Mouse (Mus musculus) myocyte (in vitro differentiated cells): ENCODE results near the gene Riok2. TPM values are rescaled to one million over a fixed set of nuclear protein-coding genes. Genes with fewer than 3 reads are reported as not detected.

ENCODE experiments used
- H3K27me3 ChIP-seq: one replicate; pipeline ENCODE4 v1.6.1; 2011; ENCODE audit not compliant: control insufficient read depth, insufficient read depth, insufficient read length
- H3K36me3 ChIP-seq: one replicate; pipeline ENCODE4 v1.6.1; 2011; ENCODE audit not compliant: control insufficient read depth, insufficient read depth
- H3K4me2 ChIP-seq: one replicate; pipeline ENCODE4 v1.6.1; 2011; ENCODE audit warnings: low read depth, control low read depth
- H3K4me3 ChIP-seq: one replicate; pipeline ENCODE4 v1.5.1; 2011; ENCODE audit warnings: mild to moderate bottlenecking, control low read depth, moderate library complexity
- H3K79me2 ChIP-seq: one replicate; pipeline ENCODE4 v1.6.1; 2011; ENCODE audit not compliant: control insufficient read depth, insufficient read depth
- H3ac ChIP-seq: one replicate; pipeline ENCODE4 v1.6.1; 2011; ENCODE audit not compliant: control insufficient read depth, insufficient read length
- CEBPB ChIP-seq: IDR thresholded peaks from 2 replicates; pipeline ENCODE4 v1.6.1; 2011; ENCODE audit warnings: mild to moderate bottlenecking, moderate library complexity; ENCODE audit not compliant: poor library complexity, insufficient read depth, severe bottlenecking
- E2F4 ChIP-seq: IDR thresholded peaks from one replicate; pipeline ENCODE4 v1.6.1; 2011; ENCODE audit warnings: mild to moderate bottlenecking, control low read depth, moderate library complexity; ENCODE audit not compliant: insufficient read depth
- MAX ChIP-seq: IDR thresholded peaks from one replicate; pipeline ENCODE4 v1.6.1; 2011; ENCODE audit warnings: low read depth, mild to moderate bottlenecking, control low read depth
- MYOD1 ChIP-seq, 3 experiments: IDR thresholded peaks; one replicate each; pipeline ENCODE4 v1.6.1; 2011; ENCODE audit warnings: control low read depth in 2 of 3, low read depth in 2 of 3, mild to moderate bottlenecking in 2 of 3, moderate library complexity in 1 of 3; ENCODE audit not compliant: insufficient read length in 2 of 3, control insufficient read depth in 1 of 3
- MYOG ChIP-seq, 3 experiments: IDR thresholded peaks; one replicate each; pipeline ENCODE4 v1.6.1; 2011; ENCODE audit warnings: control low read depth in 2 of 3, low read depth in 2 of 3, mild to moderate bottlenecking in 2 of 3; ENCODE audit not compliant: insufficient read length in 2 of 3, control insufficient read depth in 1 of 3, insufficient read depth in 1 of 3
- POLR2A ChIP-seq: IDR thresholded peaks from one replicate; pipeline ENCODE4 v1.6.1; 2011; ENCODE audit warnings: low read depth, mild to moderate bottlenecking, control low read depth, moderate library complexity; ENCODE audit not compliant: insufficient read length
- POLR2AphosphoS2 ChIP-seq: IDR thresholded peaks from one replicate; pipeline ENCODE4 v1.6.1; 2011; ENCODE audit warnings: low read depth, control low read depth; ENCODE audit not compliant: insufficient read length
- REST ChIP-seq: IDR thresholded peaks from one replicate; pipeline ENCODE4 v1.6.1; 2011; ENCODE audit warnings: mild to moderate bottlenecking, control low read depth, moderate library complexity; ENCODE audit not compliant: insufficient read depth, insufficient read length
- SRF ChIP-seq: IDR thresholded peaks from one replicate; pipeline ENCODE4 v1.6.1; 2011; ENCODE audit warnings: low read depth; ENCODE audit not compliant: control insufficient read depth, insufficient read length
- TCF12 ChIP-seq: IDR thresholded peaks from one replicate; pipeline ENCODE4 v1.6.1; 2011; ENCODE audit warnings: mild to moderate bottlenecking, control low read depth; ENCODE audit not compliant: poor library complexity, insufficient read depth, severe bottlenecking
- TCF3 ChIP-seq: IDR thresholded peaks from one replicate; pipeline ENCODE4 v1.6.1; 2011; ENCODE audit warnings: low read depth, control low read depth; ENCODE audit not compliant: insufficient read length
- USF1 ChIP-seq: IDR thresholded peaks from one replicate; pipeline ENCODE4 v1.6.1; 2011; ENCODE audit warnings: low read depth, mild to moderate bottlenecking, control low read depth, moderate library complexity
- polyA plus RNA-seq: library from polyadenylated mRNA; unstranded; fragments of >200 nt; fragmentation: generic; extraction: Trizol; gene quantifications from one replicate; pipeline ENCODE4 v1.2.1, GENCODE M21; 2012; ENCODE audit warnings: missing spikeins

The Riok2 gene
- polyA plus RNA-seq, 1 experiment = 13.3 TPM

DNA sequence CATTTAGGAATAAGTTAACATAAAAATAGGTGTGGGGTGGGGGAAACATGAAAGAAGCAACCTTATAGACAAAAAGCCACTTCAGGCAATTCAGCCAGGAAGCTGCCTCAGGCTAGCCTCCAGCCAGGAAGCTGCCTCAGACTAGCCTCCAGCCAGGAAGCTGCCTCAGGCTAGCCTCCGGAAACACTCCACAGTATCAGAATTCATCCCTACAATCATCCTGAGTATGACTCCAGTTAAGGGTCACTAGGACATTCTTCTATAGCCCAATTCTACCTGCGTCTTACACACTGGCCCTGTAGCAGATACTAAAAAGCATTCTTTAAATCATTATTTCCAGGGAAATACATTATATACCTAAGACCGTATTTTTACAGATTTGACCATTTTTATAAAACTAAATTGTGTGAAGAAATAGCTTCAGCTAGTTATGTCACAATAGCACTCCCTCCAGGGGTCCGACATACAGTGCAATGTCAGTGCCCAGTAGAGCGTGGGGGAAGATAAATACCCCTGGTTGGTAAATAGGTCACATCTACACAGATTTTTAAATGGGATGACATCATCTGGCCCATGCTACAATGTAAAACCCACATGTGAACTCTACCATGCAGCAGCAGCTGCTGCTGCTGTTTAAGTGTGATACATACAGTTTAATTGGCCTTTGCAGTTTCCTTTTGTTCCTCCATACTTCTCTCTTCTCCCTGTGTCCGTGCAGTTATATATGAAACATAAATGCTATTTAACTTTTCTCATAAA lies 34.8 kb downstream of the Riok2 start:
- Histone ChIP-seq H3ac (no peak overlapping the region), H3K4me3 (no peak overlapping the region), H3K79me2 (no peaks in the 10 kb centered on the region), H3K4me2 (peak overlapping the region; percentile 56), H3K36me3 (no peaks in the 10 kb centered on the region), H3K27me3 (no peaks in the 10 kb centered on the region)
- TF ChIP-seq POLR2AphosphoS2 (no peak), MYOD1 (IDR thresholded peaks at IDR 0.05; ENCODE audit: control insufficient read depth in 1 of 3, insufficient read length in 2 of 3, low read depth in 2 of 3) (peak in 1 of 3 experiments; percentile 23), USF1 (no peak), MYOG (IDR thresholded peaks at IDR 0.05; ENCODE audit: control insufficient read depth in 1 of 3, insufficient read depth in 1 of 3, insufficient read length in 2 of 3, low read depth in 2 of 3) (no peak)

DNA sequence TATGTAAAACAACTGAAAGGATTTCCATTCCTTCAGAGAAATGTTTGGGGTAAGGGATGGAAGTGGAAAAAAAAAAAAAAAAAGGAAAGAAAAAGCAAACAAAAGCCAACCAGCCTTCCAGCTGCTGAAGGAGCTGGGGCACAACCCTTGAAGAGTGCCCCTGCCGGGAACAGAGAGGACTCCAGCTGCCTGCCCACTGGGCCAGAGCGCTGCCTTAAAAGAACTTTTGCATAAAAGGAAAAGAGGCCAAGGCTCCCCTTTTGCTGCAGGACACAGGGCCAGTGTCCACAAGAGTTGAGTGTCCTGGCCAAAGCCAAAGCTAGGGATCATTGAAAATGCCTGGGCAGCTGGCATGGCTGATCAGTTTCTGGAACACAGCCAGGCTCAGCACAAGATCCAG lies 35.5 kb downstream of the Riok2 start:
- TF ChIP-seq E2F4 = no peak
- TF ChIP-seq SRF = no peak
- TF ChIP-seq POLR2AphosphoS2 = no peak
- TF ChIP-seq USF1 = no peak
- TF ChIP-seq MYOD1 (IDR thresholded peaks at IDR 0.05; ENCODE audit: control insufficient read depth in 1 of 3, insufficient read length in 2 of 3, low read depth in 2 of 3) = no peak
- TF ChIP-seq CEBPB = no peak
- no peak for TF ChIP-seq REST
- no peak for TF ChIP-seq TCF3
- TF ChIP-seq MYOG (IDR thresholded peaks at IDR 0.05; ENCODE audit: control insufficient read depth in 1 of 3, insufficient read depth in 1 of 3, insufficient read length in 2 of 3, low read depth in 2 of 3) = no peak
- TF ChIP-seq MAX = no peak
- TF ChIP-seq POLR2A = no peak
- TF ChIP-seq TCF12 = no peak
- no peak overlapping the region for H3K4me3 ChIP-seq
- no peak overlapping the region for H3ac ChIP-seq
- no peaks in the 10 kb centered on the region for H3K27me3 ChIP-seq
- no peaks in the 10 kb centered on the region for H3K36me3 ChIP-seq
- H3K4me2 ChIP-seq = no peak overlapping the region
- no peaks in the 10 kb centered on the region for H3K79me2 ChIP-seq

DNA sequence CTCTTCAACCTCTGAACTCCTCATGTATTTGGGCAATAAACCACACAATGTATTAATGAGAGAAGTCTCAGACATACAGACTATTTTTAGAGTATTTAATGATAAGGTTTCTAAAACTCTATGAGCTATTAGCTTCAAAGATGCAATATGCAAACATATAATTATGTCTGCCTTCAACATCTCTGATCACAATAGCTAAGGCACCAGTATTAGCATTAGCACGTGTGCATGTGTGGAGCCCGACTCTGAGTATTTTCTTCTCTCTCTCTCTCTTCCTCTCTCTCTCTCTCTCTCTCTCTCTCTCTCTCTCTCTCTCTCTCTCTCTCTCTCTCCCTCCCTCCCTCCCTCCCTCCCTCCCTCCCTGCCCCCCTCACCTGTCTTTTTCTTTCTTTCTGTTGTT lies 37.3 kb downstream of the Riok2 start:
- no peak overlapping the region for H3ac ChIP-seq
- no peak overlapping the region for H3K4me2 ChIP-seq
- H3K4me3 ChIP-seq = no peak overlapping the region
- H3K79me2 ChIP-seq = no peaks in the 10 kb centered on the region
- TF ChIP-seq CEBPB (no peak), MYOD1 (IDR thresholded peaks at IDR 0.05; ENCODE audit: control insufficient read depth in 1 of 3, insufficient read length in 2 of 3, low read depth in 2 of 3) (no peak), REST (no peak), POLR2A (no peak), SRF (no peak), POLR2AphosphoS2 (no peak), MAX (no peak)
- no peaks in the 10 kb centered on the region for H3K36me3 ChIP-seq
- H3K27me3 ChIP-seq = no peaks in the 10 kb centered on the region

GRCm38 (mm10) chr17:17412176-17412575 lies 38.1 kb downstream of the Riok2 start:
- TF ChIP-seq REST (no peak), POLR2AphosphoS2 (no peak), TCF12 (no peak), CEBPB (no peak), MYOG (IDR thresholded peaks at IDR 0.05; ENCODE audit: control insufficient read depth in 1 of 3, insufficient read depth in 1 of 3, insufficient read length in 2 of 3, low read depth in 2 of 3) (no peak), TCF3 (no peak)
- H3K36me3 ChIP-seq = no peaks in the 10 kb centered on the region
- H3K4me3 ChIP-seq = no peak overlapping the region
- no peak overlapping the region for H3K4me2 ChIP-seq
- no peaks in the 10 kb centered on the region for H3K79me2 ChIP-seq
- no peak overlapping the region for H3ac ChIP-seq
- no peaks in the 10 kb centered on the region for H3K27me3 ChIP-seq

DNA sequence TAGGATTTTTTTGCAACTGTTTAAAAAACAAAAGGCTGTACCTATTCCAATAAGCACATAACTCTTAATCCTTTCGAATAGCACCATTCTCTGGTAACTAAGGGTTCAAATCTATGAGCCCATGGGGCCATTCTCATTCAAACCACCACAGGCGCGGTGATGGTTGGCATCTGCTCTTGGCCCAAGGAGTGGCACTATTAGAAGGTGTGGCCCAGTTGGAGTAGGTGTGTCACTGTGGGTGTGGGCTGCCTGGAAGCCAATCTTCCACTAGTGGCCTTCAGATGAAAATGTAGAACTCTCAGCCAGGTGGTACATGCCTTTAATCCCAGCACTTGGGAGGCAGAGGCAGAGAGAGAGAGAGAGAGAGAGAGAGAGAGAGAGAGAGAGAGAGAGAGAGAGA lies 40.1 kb downstream of the Riok2 start:
- H3K4me3 ChIP-seq = no peak overlapping the region
- no peak overlapping the region for H3ac ChIP-seq
- TF ChIP-seq TCF12 = no peak
- no peak for TF ChIP-seq MYOD1 (IDR thresholded peaks at IDR 0.05; ENCODE audit: control insufficient read depth in 1 of 3, insufficient read length in 2 of 3, low read depth in 2 of 3)
- no peak for TF ChIP-seq POLR2AphosphoS2
- TF ChIP-seq MYOG (IDR thresholded peaks at IDR 0.05; ENCODE audit: control insufficient read depth in 1 of 3, insufficient read depth in 1 of 3, insufficient read length in 2 of 3, low read depth in 2 of 3) = no peak
- no peak for TF ChIP-seq REST
- TF ChIP-seq POLR2A = no peak
- no peak for TF ChIP-seq MAX
- TF ChIP-seq CEBPB = no peak
- TF ChIP-seq USF1 = no peak
- TF ChIP-seq TCF3 = no peak
- no peak for TF ChIP-seq SRF
- no peak for TF ChIP-seq E2F4

More for the DNA sequence above, 40.1 kb downstream of the Riok2 start:
- H3K4me2 ChIP-seq = no peak overlapping the region
- no peaks in the 10 kb centered on the region for H3K36me3 ChIP-seq
- H3K27me3 ChIP-seq = no peaks in the 10 kb centered on the region
- H3K79me2 ChIP-seq = no peaks in the 10 kb centered on the region
